Mouse (Mus musculus): Measurements from ENCODE around the gene Shq1.

GRCm38 (mm10) chr6:100537042-100537441 is 133.9 kb downstream of the Shq1 start:
- TF ChIP-seq TAL1 (IDR thresholded peaks at IDR 0.05; ENCODE audit: low read length) (no peak), GATA1 (IDR thresholded peaks at IDR 0.05; ENCODE audit: low read length) (no peak)

Data from erythroblast, embryonic 14.5 days (primary cell).